Mouse (Mus musculus) neural tube, embryonic 15.5 days (tissue): ENCODE measurements around the gene Lrfn1. TPM values are rescaled to one million over a fixed set of nuclear protein-coding genes. Genes with fewer than 3 reads are reported as not detected.

Source experiments
- ATAC-seq: fragments of 200-750 bp; cut with Nextera tagmentation; 2 replicates; pipeline ENCODE4 v1.8.0; 2017; ENCODE audit warnings: mild to moderate bottlenecking, moderate TSS enrichment, moderate library complexity; ENCODE audit not compliant: low FRiP score
- H3K27ac ChIP-seq: fragments of 300-500 bp; sonication (generic); replicated peaks from 2 replicates; pipeline ENCODE4 v1.5.1; 2015; ENCODE audit warnings: mild to moderate bottlenecking, inconsistent platforms
- H3K27me3 ChIP-seq: fragments of 300-500 bp; sonication (generic); replicated peaks from 2 replicates; pipeline ENCODE4 v1.6.1; 2015; ENCODE audit warnings: inconsistent platforms
- H3K36me3 ChIP-seq: fragments of 300-500 bp; sonication (generic); 2 replicates; pipeline ENCODE4 v1.6.1; 2015; ENCODE audit warnings: inconsistent platforms
- H3K4me1 ChIP-seq: fragments of 300-500 bp; sonication (generic); 2 replicates; pipeline ENCODE4 v1.6.1; 2015; ENCODE audit warnings: inconsistent platforms
- H3K4me2 ChIP-seq: fragments of 300-500 bp; sonication (generic); 2 replicates; pipeline ENCODE4 v1.6.1; 2015; ENCODE audit warnings: inconsistent platforms, mild to moderate bottlenecking, moderate library complexity
- H3K4me3 ChIP-seq: fragments of 300-500 bp; sonication (generic); replicated peaks from 2 replicates; pipeline ENCODE4 v1.5.1; 2015; ENCODE audit warnings: mild to moderate bottlenecking, inconsistent platforms
- H3K9ac ChIP-seq: fragments of 300-500 bp; sonication (generic); replicated peaks from 2 replicates; pipeline ENCODE4 v1.6.1; 2015; ENCODE audit warnings: mild to moderate bottlenecking, inconsistent platforms
- H3K9me3 ChIP-seq: fragments of 300-500 bp; sonication (generic); replicated peaks from 2 replicates; pipeline ENCODE4 v1.6.1; 2016; ENCODE audit warnings: inconsistent platforms
- WGBS: fragments of 180-500 bp; shearing (Covaris S2); methylation state at CpG from one replicate; pipeline ENCODE4 v1.1.7; 2015; ENCODE audit warnings: mixed read lengths; 5-methylcytosine and 5-hydroxymethylcytosine counted together
- polyA plus RNA-seq: library from polyadenylated mRNA; unstranded; fragments of >200 nt; fragmentation: Nextera tagmentation; extraction: Ambion mirVana; gene quantifications from 2 replicates; pipeline ENCODE4 v1.2.1, GENCODE M21; 2015

The Lrfn1 gene
- polyA plus RNA-seq, 1 experiment from 2014 or later, result 18.7 TPM

DNA sequence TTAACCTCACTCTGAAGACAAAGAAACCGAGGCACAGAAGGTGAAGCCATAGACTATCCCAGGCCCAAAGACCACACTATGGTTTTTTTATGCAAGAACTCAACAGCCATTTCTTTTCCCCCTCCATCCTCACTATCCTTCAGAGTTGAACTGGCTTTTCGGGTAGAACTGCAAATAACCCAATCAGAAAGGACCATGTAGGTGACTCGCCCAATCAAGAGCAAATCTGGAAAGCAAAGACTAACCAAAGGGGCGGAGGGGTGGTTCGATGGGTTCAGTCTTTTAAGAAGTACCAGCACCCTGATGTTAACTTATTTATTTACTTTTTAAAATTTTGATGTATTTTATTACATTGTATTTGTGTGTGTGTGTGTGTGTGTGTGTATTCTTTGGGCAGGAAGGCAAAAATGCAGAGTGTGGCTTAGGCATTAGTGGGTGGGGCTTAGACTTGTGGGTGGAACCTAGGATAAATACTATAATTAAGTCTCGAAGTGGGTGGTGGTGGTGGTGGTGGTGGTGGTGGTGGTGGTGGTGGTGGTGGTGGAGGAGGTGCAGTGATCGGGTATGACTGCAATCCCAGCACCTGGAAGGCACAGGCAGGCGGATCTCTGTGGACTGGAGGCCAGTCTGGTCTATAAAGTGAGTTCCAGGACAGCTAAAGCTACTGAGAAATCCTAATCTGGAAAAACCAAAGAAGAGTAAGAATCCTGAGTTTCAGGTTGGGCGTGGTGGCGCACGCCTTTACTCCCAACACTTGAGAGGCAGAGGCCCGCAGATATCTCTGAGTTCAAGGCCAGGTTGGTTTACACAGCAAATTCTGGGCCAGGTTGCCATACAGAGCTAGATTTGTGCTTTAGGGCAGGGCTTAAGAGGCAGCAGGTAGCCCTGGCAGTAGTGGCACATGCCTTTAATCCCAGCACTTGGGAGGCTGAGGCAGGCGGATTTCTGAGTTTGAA is 3.6 kb upstream of the Lrfn1 start:
- H3K4me3 ChIP-seq, result no peak overlapping the region
- ATAC-seq, result no peak
- H3K27me3 ChIP-seq, result 0 out of 2 replicates have a peak, but pooled peaks cover 7% of the 10 kb centered on the region
- no peak overlapping the region for H3K27ac ChIP-seq
- no peak overlapping the region for H3K4me2 ChIP-seq
- no peaks in the 10 kb centered on the region for H3K9me3 ChIP-seq
- H3K36me3 ChIP-seq, result no peaks in the 10 kb centered on the region
- H3K4me1 ChIP-seq, result peaks cover 13% of the 10 kb centered on the region
- 71% methylated on average over 13 of the region's 13 CpGs for WGBS
- H3K9ac ChIP-seq, result no peak overlapping the region

DNA sequence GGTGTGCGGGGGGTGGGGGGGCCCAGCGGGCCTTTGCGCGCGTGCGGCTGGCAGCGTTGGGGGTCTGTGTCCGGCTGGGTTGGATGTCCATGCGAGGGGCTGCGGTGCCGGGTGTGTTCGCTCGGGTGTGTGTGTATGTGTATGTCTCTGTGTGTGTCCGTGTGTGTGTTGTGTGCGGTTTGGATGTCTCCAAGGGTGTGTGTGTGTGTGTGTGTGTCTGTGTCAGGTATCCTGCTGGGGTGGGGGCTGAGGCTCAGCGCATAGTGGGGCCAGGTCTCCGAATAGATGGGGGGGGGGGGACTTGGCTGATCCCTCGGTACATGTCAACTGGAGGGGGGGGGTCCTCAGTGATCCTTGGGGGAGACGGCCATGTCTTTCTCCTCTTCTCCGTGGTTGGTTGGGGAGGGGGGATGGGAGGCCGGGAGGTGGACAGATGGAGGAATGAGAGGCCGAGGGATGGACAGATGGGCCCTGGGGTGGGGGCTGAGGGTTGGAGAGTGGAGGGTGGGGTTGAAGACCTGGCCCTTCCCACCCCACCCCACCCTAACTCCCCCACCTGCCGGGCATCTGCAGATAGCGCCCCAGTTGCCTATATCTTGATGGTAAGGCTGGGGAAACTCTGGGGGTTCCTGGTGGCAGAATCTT is 703 bp downstream of the Lrfn1 start:
- ATAC-seq, result peak; percentile 53
- Histone ChIP-seq H3K4me3 (peak overlapping the region; percentile 82), H3K36me3 (peaks cover 27% of the 10 kb centered on the region), H3K4me2 (peak overlapping the region; percentile 80), H3K27ac (peak overlapping the region; percentile 81), H3K9ac (peak overlapping the region; percentile 89), H3K4me1 (peaks cover 18% of the 10 kb centered on the region), H3K27me3 (no peaks in the 10 kb centered on the region), H3K9me3 (no peaks in the 10 kb centered on the region)
- WGBS, result 3% methylated on average over 21 of the region's 24 CpGs

DNA sequence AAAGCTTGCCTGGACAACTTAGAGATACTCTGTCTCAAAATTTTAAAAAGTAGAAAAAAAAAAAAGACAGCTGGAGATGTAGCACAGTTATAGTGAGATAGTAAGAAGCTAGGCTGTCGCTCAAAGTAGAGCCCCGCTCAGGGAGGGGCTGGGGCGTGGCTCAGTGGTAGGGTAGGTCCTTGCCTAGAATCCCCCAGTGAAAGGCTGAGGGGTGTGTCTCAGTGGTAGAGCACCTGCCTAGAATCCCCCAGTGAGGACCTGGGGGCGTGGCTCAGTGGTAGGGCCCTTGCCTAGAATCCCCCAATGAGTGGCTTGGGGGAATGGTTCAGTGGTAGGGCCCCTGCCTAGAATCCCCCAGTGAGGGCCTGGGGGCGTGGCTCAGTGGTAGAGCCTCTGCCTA is 8.6 kb downstream of the Lrfn1 start:
- Histone ChIP-seq H3K9ac (no peak overlapping the region), H3K4me3 (no peak overlapping the region), H3K9me3 (no peaks in the 10 kb centered on the region), H3K4me2 (no peak overlapping the region), H3K27me3 (no peaks in the 10 kb centered on the region), H3K36me3 (peaks cover 66% of the 10 kb centered on the region), H3K27ac (no peak overlapping the region), H3K4me1 (peaks cover 18% of the 10 kb centered on the region)
- ATAC-seq, result no peak
- 97% methylated on average over 5 of the region's 5 CpGs for WGBS

DNA sequence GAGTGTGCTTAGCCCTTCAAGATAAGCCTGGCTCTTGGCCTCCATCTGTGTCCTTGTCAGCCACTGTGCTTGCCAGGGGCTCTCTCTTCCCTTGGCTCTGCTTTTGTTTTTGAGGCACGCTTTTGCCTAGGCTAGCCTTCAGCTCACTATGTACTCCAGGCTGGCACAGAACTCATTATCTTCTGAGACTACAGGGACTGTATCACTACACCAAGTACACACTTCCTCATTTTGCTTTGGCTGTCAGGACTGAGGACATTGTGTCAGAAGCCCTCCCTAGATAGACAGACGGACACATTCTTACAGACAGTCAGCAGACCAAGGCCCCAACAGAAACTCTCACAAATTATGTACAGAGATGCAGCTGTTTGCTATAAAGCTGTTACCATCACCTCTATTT is 11.0 kb downstream of the Lrfn1 start:
- H3K9ac ChIP-seq, result no peak overlapping the region
- H3K36me3 ChIP-seq, result peaks cover 57% of the 10 kb centered on the region
- H3K4me1 ChIP-seq, result peaks cover 36% of the 10 kb centered on the region
- WGBS, result 98% methylated on average over 2 of the region's 2 CpGs
- H3K4me3 ChIP-seq, result no peak overlapping the region
- H3K9me3 ChIP-seq, result no peaks in the 10 kb centered on the region
- ATAC-seq, result no peak
- no peak overlapping the region for H3K27ac ChIP-seq
- H3K4me2 ChIP-seq, result no peak overlapping the region
- peaks cover 13% of the 10 kb centered on the region; the same call in 1 of the 2 replicates for H3K27me3 ChIP-seq

DNA sequence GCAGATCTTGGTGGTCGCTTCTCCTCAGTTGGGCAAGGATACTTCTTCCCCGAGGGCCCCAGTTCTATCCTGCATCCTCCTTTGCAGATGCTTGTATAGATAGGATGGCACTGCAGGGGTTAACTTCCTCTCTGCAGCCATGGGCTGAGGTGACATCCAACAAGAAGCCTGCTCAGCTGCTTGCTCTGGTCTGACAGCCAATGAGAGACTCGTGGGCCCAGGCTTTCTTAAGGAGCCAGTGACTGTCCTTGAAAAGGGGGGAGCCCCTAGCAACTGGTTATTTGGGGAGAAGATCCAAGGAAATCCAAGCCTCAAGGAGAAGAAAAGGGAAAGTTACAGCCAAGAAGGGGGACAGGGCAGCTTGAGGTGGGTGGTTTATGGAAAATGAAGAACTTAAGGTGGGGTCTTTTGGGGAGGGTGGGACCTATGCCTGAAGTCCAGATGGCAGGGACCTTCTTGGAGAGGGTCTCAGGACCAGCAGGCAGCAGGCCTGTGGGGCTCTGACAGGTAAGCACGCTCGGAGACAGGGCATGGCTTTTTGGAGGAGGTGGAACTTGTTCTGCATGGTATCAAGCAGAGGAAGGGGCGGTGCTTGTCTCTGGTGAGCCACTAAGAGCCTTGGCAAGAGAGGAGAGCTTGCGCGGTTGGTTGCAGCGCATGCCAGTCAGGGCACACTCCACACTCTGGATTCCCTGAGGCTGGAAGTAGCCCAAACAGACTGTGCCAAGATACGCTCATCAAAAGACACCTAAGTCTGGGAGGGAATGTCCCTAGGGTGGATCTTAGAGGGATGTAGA is 12.8 kb downstream of the Lrfn1 start:
- Histone ChIP-seq H3K27me3 (peaks cover 13% of the 10 kb centered on the region; the same call in 1 of the 2 replicates), H3K4me3 (peak overlapping the region; percentile 17), H3K4me2 (peak overlapping the region; percentile 41), H3K4me1 (peaks cover 36% of the 10 kb centered on the region), H3K27ac (no peak overlapping the region; the same call in 1 of the 2 replicates), H3K36me3 (peaks cover 47% of the 10 kb centered on the region), H3K9me3 (no peaks in the 10 kb centered on the region), H3K9ac (no peak overlapping the region)
- peak; percentile 81 for ATAC-seq
- WGBS, result 68% methylated on average over 10 of the region's 10 CpGs

DNA sequence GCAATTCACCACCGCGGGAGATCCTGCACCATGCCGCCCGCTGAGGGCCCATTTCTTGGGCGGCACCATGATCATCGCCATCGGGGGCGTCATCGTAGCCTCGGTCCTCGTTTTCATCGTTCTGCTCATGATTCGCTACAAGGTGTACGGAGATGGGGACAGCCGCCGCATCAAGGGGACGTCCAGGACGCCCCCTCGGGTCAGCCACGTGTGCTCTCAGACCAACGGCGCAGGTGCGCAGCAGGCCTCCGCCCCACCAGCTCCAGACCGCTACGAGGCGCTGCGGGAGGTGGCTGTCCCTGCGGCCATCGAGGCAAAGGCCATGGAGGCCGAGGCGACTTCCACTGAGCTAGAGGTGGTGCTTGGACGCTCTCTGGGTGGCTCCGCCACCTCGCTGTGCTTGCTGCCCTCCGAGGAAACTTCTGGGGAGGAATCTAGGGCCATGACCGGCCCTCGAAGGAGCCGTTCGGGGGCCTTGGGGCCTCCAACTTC is 15.0 kb downstream of the Lrfn1 start:
- H3K4me3 ChIP-seq, result peak overlapping the region; percentile 31
- H3K4me1 ChIP-seq, result peaks cover 36% of the 10 kb centered on the region
- H3K36me3 ChIP-seq, result peaks cover 33% of the 10 kb centered on the region
- 19% methylated on average over 38 of the region's 40 CpGs for WGBS
- peak overlapping the region; percentile 57 for H3K4me2 ChIP-seq
- H3K9ac ChIP-seq, result peak overlapping the region; percentile 8; the same call in 1 of the 2 replicates
- no peak overlapping the region for H3K27ac ChIP-seq
- no peak for ATAC-seq
- no peaks in the 10 kb centered on the region for H3K9me3 ChIP-seq
- peaks cover 13% of the 10 kb centered on the region; the same call in 1 of the 2 replicates for H3K27me3 ChIP-seq

DNA sequence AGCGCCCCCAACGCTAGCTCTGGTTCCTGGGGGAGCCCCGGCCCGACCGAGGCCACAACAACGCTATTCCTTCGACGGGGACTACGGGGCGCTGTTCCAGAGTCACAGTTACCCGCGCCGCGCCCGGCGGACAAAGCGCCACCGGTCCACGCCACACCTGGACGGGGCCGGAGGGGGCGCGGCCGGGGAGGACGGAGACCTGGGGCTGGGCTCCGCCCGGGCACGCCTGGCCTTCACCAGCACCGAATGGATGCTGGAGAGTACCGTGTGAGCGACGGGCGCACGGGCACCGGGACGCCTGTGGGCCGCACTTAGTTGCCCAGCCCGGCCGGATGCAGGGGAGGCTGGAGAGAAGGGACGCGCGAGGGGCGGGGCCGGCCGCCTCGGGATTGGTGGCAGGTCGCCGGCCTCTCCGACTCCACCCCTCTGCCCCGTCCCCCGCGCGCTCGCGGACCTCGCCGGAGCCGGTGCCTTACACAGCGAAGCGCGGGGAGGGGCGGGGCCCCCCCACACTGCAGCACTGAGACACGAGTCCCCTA is 15.5 kb downstream of the Lrfn1 start:
- H3K27ac ChIP-seq, result no peak overlapping the region
- ATAC-seq, result no peak
- H3K4me2 ChIP-seq, result peak overlapping the region; percentile 57
- H3K36me3 ChIP-seq, result peaks cover 28% of the 10 kb centered on the region
- 4% methylated on average over 63 of the region's 63 CpGs for WGBS
- H3K4me3 ChIP-seq, result peak overlapping the region; percentile 31
- H3K4me1 ChIP-seq, result peaks cover 36% of the 10 kb centered on the region
- peak overlapping the region; percentile 8; the same call in 1 of the 2 replicates for H3K9ac ChIP-seq
- H3K9me3 ChIP-seq, result no peaks in the 10 kb centered on the region
- peaks cover 13% of the 10 kb centered on the region; the same call in 1 of the 2 replicates for H3K27me3 ChIP-seq

DNA sequence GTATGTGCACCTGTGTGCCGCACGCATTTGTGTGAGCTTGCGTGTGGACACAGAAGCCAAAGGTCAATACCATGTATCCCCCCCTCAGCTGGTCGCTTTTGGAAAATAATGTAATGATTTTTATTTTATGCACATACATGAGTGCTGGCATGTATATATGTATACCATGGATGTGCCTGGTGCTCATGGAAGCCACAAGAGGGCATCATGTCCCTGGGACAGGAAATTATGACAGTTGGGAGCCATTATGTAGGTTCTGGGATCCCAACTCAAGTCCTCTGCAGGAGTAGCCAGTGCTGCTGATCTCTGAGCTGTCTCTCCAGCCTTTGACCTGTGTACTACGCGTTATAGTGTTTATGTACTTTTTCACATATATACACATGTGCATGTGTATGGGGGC is 24.4 kb downstream of the Lrfn1 start:
- no peaks in the 10 kb centered on the region for H3K27me3 ChIP-seq
- no peaks in the 10 kb centered on the region for H3K4me1 ChIP-seq
- 90% methylated on average over 6 of the region's 6 CpGs for WGBS
- H3K27ac ChIP-seq, result no peak overlapping the region
- ATAC-seq, result no peak
- no peaks in the 10 kb centered on the region for H3K36me3 ChIP-seq
- H3K4me2 ChIP-seq, result no peak overlapping the region
- no peak overlapping the region for H3K9ac ChIP-seq
- H3K9me3 ChIP-seq, result no peaks in the 10 kb centered on the region
- H3K4me3 ChIP-seq, result no peak overlapping the region

DNA sequence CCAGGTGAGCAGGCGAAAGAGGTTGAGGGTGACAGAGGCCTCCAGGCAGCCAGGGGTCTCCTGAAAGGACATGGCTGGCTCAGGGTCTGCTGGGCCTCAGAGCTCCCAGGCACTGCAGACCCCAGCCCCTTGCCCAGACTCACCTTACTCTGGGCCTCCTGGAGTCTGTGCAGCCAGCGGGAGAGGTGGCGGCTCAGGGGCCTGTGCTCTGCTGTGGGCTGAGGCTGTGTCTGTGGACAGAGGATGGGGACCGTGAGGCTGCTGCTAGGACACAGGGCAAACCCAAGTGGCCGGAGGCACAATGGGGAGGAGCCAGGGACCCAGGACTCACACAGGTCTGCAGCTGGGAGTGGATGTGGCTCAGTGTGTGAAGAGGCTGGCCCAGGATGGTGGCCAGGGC is 25.6 kb downstream of the Lrfn1 start:
- Histone ChIP-seq H3K27me3 (no peaks in the 10 kb centered on the region), H3K27ac (no peak overlapping the region), H3K9ac (no peak overlapping the region), H3K9me3 (no peaks in the 10 kb centered on the region), H3K4me1 (peaks cover 5% of the 10 kb centered on the region; the same call in 1 of the 2 replicates), H3K4me3 (no peak overlapping the region), H3K4me2 (no peak overlapping the region), H3K36me3 (no peaks in the 10 kb centered on the region)
- ATAC-seq, result no peak
- 81% methylated on average over 5 of the region's 5 CpGs for WGBS

DNA sequence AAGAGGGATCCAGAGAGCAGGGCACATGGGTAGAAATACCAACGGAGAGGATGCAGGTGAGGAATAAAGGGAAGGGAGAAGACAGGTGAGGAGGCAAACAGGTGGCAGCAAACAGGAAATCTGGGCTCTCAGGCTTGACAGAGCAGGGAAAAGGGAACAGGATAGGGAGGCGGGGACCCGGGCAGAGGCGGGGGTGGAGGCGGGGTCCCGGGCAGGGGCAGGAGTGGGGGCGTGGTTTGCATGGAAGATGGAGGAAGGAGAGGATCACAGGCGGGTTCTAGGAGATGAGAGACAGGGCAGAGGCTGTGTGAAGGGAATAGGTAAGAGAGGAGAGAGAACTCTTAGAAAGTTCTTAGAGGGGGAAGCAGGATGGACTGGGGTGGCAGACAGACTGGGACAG is 27.1 kb downstream of the Lrfn1 start:
- H3K36me3 ChIP-seq, result no peaks in the 10 kb centered on the region

DNA sequence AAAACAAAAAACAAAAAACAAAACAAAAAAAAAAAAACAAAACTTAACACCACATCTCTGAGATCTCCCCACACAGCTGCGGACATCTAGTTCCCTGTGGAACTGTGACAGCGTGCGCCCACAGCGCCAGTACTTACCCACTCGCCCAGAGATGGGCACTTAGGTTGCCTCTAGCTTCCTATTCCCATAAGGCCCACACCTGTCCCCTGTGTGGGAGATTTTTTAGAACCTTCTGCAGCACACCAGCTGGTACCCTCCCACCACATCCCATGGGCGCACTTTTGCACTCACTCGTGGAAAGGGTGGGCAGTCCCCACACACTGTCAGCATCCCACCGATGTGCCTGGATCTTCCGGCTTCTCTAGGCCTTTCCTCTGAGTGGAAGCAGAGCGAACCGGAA is 31.1 kb downstream of the Lrfn1 start:
- ATAC-seq, result no peak
- Histone ChIP-seq H3K27ac (no peak overlapping the region), H3K36me3 (no peaks in the 10 kb centered on the region), H3K4me1 (peaks cover 10% of the 10 kb centered on the region), H3K4me3 (no peak overlapping the region), H3K27me3 (no peaks in the 10 kb centered on the region), H3K9ac (no peak overlapping the region), H3K9me3 (no peaks in the 10 kb centered on the region), H3K4me2 (no peak overlapping the region)
- 75% methylated on average over 11 of the region's 11 CpGs for WGBS

More for the DNA sequence above, 27.1 kb downstream of the Lrfn1 start:
- Histone ChIP-seq H3K27ac (no peak overlapping the region), H3K4me3 (no peak overlapping the region), H3K4me1 (peaks cover 7% of the 10 kb centered on the region; the same call in 1 of the 2 replicates), H3K9ac (no peak overlapping the region), H3K27me3 (no peaks in the 10 kb centered on the region), H3K9me3 (no peaks in the 10 kb centered on the region), H3K4me2 (no peak overlapping the region)
- WGBS, result 14% methylated on average over 8 of the region's 8 CpGs
- no peak for ATAC-seq
